Mouse (Mus musculus): ENCODE results near the gene Adamts14. TPM values are rescaled to one million over a fixed set of nuclear protein-coding genes. Genes with fewer than 3 reads are reported as not detected.
A peak's percentile ranks its signal among the peaks of the same experiment; 100 is the strongest.

The Adamts14 gene
- polyA plus RNA-seq, 2 experiments: 0.13 to 0.21 TPM

DNA sequence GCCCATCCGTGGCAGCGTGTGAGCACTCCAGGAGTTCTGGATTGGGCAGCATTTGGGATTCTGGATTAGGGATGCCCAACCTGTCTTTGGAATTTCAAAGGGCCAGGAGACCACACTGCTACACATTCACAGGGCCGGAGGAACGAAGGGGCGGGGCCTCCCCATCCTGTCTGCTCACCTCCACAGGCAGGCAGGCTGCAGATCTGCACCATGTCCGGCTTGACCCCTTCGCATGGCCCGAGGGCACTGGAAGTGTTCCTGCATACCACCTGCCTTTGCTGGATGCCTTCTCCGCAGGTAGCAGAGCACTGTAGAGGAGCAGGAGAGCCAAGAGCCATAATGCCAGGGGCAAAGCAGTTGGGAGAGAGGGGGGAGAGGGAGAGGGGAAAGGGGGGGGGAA, 72.2 kb downstream of the Adamts14 start:
- Histone ChIP-seq H3K9me3 (ENCODE audit: control insufficient read depth, low read length) (no peaks in the 10 kb centered on the region), H3K27ac (no peak overlapping the region), H3K4me2 (ENCODE audit: low read depth) (no peak overlapping the region), H3K27me3 (ENCODE audit: control insufficient read depth, insufficient read depth, low read length) (no peaks in the 10 kb centered on the region), H3K4me3 (ENCODE audit: insufficient read depth in 1 of 2, low read depth in 2 of 2, low read length in 2 of 2) (no peak overlapping the region), H3K9ac (replicated peaks) (no peak overlapping the region), H3K36me3 (replicated peaks; ENCODE audit: control insufficient read depth, insufficient read depth, low read depth) (no peaks in the 10 kb centered on the region), H3K4me1 (replicated peaks; ENCODE audit: control insufficient read depth in 2 of 2, insufficient read depth in 2 of 2, low read length in 1 of 2) (no peaks in the 10 kb centered on the region)
- TF ChIP-seq EP300 (IDR thresholded peaks at IDR 0.05; ENCODE audit: low read depth) (no peak), CTCF (IDR thresholded peaks at IDR 0.05; ENCODE audit: low read depth) (no peak)
- ATAC-seq (ENCODE audit: insufficient read depth): no peak
- no peak for DNase-seq (ENCODE audit: low read depth in 3 of 3, low spot score in 3 of 3)
- 52% methylated on average over 9 of the region's 9 CpGs for WGBS (ENCODE audit: insufficient replicate concordance)

DNA sequence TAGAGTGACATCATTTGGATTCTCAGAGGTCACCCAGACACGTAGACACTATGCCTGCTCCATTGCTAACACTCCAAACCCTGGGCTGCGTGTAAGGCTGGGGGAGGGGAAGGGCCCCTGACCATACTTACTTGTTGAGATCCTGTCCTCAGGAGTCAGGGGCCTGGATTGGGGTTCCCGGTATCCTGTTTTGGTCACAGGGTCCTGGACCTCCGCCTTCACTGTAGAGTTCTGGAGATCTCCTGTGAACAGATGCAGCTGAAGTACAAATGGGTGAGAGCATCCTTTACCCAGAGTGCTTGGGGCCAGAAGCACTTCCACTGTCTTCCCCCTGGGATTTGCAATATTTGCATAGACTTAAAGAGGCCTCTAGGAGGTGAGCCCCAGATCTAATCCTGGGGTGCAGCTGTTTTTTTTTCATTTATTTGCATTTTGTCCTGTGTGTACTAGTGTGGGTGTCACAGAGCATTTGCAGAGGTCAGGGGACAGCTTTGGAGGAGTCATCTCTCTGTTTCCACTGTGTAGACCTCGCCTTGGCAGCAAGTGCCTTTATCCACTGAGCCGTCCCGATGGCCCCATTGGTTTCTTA, 72.9 kb downstream of the Adamts14 start:
- no peak overlapping the region for H3K9ac ChIP-seq (replicated peaks)
- H3K27me3 ChIP-seq (ENCODE audit: control insufficient read depth, insufficient read depth, low read length): no peaks in the 10 kb centered on the region
- no peak overlapping the region for H3K4me2 ChIP-seq (ENCODE audit: low read depth)
- ATAC-seq (ENCODE audit: insufficient read depth) (no peak), DNase-seq (ENCODE audit: low read depth in 3 of 3, low spot score in 3 of 3) (no peak)
- H3K36me3 ChIP-seq (replicated peaks; ENCODE audit: control insufficient read depth, insufficient read depth, low read depth): no peaks in the 10 kb centered on the region
- no peaks in the 10 kb centered on the region for H3K9me3 ChIP-seq (ENCODE audit: control insufficient read depth, low read length)
- no peaks in the 10 kb centered on the region for H3K4me1 ChIP-seq (replicated peaks; ENCODE audit: control insufficient read depth in 2 of 2, insufficient read depth in 2 of 2, low read length in 1 of 2)
- H3K27ac ChIP-seq: no peak overlapping the region
- no peak overlapping the region for H3K4me3 ChIP-seq (ENCODE audit: insufficient read depth in 1 of 2, low read depth in 2 of 2, low read length in 2 of 2)
- WGBS (ENCODE audit: insufficient replicate concordance): 72% methylated on average over 7 of the region's 7 CpGs
- no peak for TF ChIP-seq EP300 (IDR thresholded peaks at IDR 0.05; ENCODE audit: low read depth)
- no peak for TF ChIP-seq CTCF (IDR thresholded peaks at IDR 0.05; ENCODE audit: low read depth)

DNA sequence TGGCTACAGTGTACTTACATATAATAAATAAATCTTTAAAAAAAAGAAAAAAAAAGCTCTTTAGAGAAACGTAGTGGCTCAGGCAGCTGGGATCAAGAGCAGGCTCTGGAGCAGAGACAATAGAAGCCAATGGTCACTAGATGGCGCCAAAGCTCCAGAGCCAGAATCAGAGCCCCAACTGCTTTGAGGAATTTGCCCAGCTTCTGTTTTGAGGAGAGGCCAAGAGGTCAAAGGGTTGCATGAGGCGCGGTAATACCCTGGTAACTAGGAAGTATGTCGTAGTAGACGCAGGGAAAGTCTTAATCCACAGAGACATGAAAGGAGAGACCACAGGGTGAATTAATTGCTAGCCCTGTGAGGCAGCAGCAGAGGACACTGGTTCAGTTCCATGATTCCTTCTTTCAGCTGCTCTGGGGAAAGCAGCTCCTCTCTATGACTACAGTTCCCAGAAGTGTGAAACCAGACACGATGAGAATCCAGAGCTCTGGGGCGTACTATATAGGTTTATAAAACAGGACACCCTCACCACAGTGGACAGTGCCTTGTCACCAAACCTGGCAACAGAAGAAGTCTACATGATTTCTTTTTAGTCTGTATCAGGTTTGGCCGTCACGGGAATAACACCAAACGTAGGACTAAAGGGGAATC, 73.5 kb downstream of the Adamts14 start:
- TF ChIP-seq EP300 (IDR thresholded peaks at IDR 0.05; ENCODE audit: low read depth): no peak
- peak; percentile 85 for TF ChIP-seq CTCF (IDR thresholded peaks at IDR 0.05; ENCODE audit: low read depth)
- Histone ChIP-seq H3K4me1 (replicated peaks; ENCODE audit: control insufficient read depth in 2 of 2, insufficient read depth in 2 of 2, low read length in 1 of 2) (no peaks in the 10 kb centered on the region), H3K4me3 (ENCODE audit: insufficient read depth in 1 of 2, low read depth in 2 of 2, low read length in 2 of 2) (no peak overlapping the region), H3K27me3 (ENCODE audit: control insufficient read depth, insufficient read depth, low read length) (no peaks in the 10 kb centered on the region), H3K4me2 (ENCODE audit: low read depth) (no peak overlapping the region), H3K36me3 (replicated peaks; ENCODE audit: control insufficient read depth, insufficient read depth, low read depth) (no peaks in the 10 kb centered on the region), H3K27ac (no peak overlapping the region), H3K9me3 (ENCODE audit: control insufficient read depth, low read length) (no peaks in the 10 kb centered on the region), H3K9ac (replicated peaks) (no peak overlapping the region)
- ATAC-seq (ENCODE audit: insufficient read depth) (no peak), DNase-seq (ENCODE audit: low read depth in 3 of 3, low spot score in 3 of 3) (peak; percentile 37 to 43 (median 38))
- WGBS (ENCODE audit: insufficient replicate concordance): 20% methylated on average over 11 of the region's 11 CpGs

DNA sequence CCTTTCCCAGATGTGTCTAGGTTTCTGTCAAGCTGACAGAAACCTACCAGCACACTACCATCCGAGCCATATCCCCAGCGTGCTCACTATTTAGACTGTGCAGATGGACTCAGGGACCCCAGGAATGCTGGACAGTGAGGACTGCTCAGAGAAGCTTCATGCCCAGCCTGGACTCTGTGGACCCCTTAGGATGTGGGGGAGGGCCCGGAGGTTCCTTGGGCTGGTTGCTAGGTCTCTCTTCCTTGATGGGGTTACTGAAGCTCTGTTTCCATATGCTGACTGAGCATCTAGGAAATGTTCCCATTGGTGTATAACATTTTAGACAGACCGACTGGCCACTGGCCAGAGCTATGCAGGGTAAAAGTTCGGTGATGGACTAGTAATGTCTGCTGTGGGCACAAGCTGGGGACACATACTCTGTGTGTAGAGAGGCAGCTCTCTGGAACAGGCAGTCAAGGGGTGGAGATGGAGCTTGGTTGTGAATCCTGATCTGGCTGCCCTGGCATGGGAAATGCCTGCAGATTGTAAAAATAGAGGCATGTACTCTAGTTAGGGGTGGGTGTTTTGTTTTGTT, 77.4 kb downstream of the Adamts14 start:
- no peak for DNase-seq (ENCODE audit: low read depth in 3 of 3, low spot score in 3 of 3)

DNA sequence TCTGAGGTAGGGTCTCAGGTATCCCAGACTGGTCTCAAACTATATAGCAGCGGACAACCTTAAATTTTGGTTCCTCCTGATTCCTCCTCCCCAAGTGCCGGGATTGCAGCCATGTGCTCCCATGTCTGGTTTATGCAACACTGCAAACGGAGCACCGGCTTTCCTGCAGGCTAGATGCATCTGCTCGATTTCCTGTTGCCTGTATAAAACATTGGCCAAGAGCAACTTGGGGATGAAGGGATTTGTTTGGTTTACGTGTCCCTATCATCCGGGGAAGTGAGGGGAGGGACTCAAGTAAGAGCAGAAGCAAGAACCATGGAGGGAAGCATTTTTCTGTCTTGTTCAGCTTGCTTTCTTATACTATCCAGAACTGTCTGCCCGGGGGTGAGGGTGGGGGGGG, 78.0 kb downstream of the Adamts14 start:
- 61% methylated on average over 8 of the region's 8 CpGs for WGBS (ENCODE audit: insufficient replicate concordance)
- TF ChIP-seq EP300 (IDR thresholded peaks at IDR 0.05; ENCODE audit: low read depth) (no peak), CTCF (IDR thresholded peaks at IDR 0.05; ENCODE audit: low read depth) (no peak)
- Histone ChIP-seq H3K36me3 (replicated peaks; ENCODE audit: control insufficient read depth, insufficient read depth, low read depth) (no peaks in the 10 kb centered on the region), H3K9me3 (ENCODE audit: control insufficient read depth, low read length) (no peaks in the 10 kb centered on the region), H3K27ac (no peak overlapping the region), H3K4me3 (ENCODE audit: insufficient read depth in 1 of 2, low read depth in 2 of 2, low read length in 2 of 2) (no peak overlapping the region), H3K4me1 (replicated peaks; ENCODE audit: control insufficient read depth in 2 of 2, insufficient read depth in 2 of 2, low read length in 1 of 2) (no peaks in the 10 kb centered on the region), H3K27me3 (ENCODE audit: control insufficient read depth, insufficient read depth, low read length) (no peaks in the 10 kb centered on the region), H3K9ac (replicated peaks) (no peak overlapping the region), H3K4me2 (ENCODE audit: low read depth) (no peak overlapping the region)
- DNase-seq (ENCODE audit: low read depth in 3 of 3, low spot score in 3 of 3) (no peak), ATAC-seq (ENCODE audit: insufficient read depth) (no peak)

More for the DNA sequence above, 77.4 kb downstream of the Adamts14 start:
- no peak overlapping the region for H3K27ac ChIP-seq
- H3K27me3 ChIP-seq (ENCODE audit: control insufficient read depth, insufficient read depth, low read length): no peaks in the 10 kb centered on the region
- 56% methylated on average over 5 of the region's 5 CpGs for WGBS (ENCODE audit: insufficient replicate concordance)
- TF ChIP-seq CTCF (IDR thresholded peaks at IDR 0.05; ENCODE audit: low read depth) (no peak), EP300 (IDR thresholded peaks at IDR 0.05; ENCODE audit: low read depth) (no peak)
- H3K4me2 ChIP-seq (ENCODE audit: low read depth): no peak overlapping the region
- H3K4me3 ChIP-seq (ENCODE audit: insufficient read depth in 1 of 2, low read depth in 2 of 2, low read length in 2 of 2): no peak overlapping the region
- H3K4me1 ChIP-seq (replicated peaks; ENCODE audit: control insufficient read depth in 2 of 2, insufficient read depth in 2 of 2, low read length in 1 of 2): no peaks in the 10 kb centered on the region
- no peaks in the 10 kb centered on the region for H3K9me3 ChIP-seq (ENCODE audit: control insufficient read depth, low read length)
- no peaks in the 10 kb centered on the region for H3K36me3 ChIP-seq (replicated peaks; ENCODE audit: control insufficient read depth, insufficient read depth, low read depth)
- no peak overlapping the region for H3K9ac ChIP-seq (replicated peaks)
- no peak for ATAC-seq (ENCODE audit: insufficient read depth)

Measured in liver, embryonic 14.5 days (tissue).